Mouse (Mus musculus) spleen, adult 2 months (tissue): ENCODE measurements around the gene Sept5. TPM values are rescaled to one million over a fixed set of nuclear protein-coding genes. Genes with fewer than 3 reads are reported as not detected.

Source experiments
- DNase-seq, 2 experiments: peaks; one replicate each; pipeline versions ENCODE4 v3.0.0 to v3.0.0-alpha.2; 2012 to 2021; ENCODE audit warnings: low spot score in 2 of 2, low read depth in 1 of 2
- H3K27ac ChIP-seq: fragments of 200-500 bp; 2 replicates; pipeline ENCODE4 v1.5.1; 2012; ENCODE audit warnings: low read length, inconsistent platforms; ENCODE audit not compliant: insufficient read depth
- H3K27me3 ChIP-seq: fragments of 200-500 bp; 2 replicates; pipeline ENCODE4 v1.6.1; 2012; ENCODE audit warnings: mild to moderate bottlenecking, moderate library complexity, low read length, inconsistent platforms; ENCODE audit not compliant: control insufficient read depth, insufficient read depth
- H3K36me3 ChIP-seq: fragments of 200-500 bp; 2 replicates; pipeline ENCODE4 v1.6.1; 2012; ENCODE audit warnings: mild to moderate bottlenecking, low read length, inconsistent platforms; ENCODE audit not compliant: control insufficient read depth, insufficient read depth
- H3K4me1 ChIP-seq: fragments of 200-500 bp; 2 replicates; pipeline ENCODE4 v1.6.1; 2011; ENCODE audit warnings: inconsistent platforms; ENCODE audit not compliant: control insufficient read depth, insufficient read depth, insufficient read length
- H3K4me3 ChIP-seq: fragments of 200-500 bp; 2 replicates; pipeline ENCODE4 v1.5.1; 2011; ENCODE audit warnings: mild to moderate bottlenecking, inconsistent platforms; ENCODE audit not compliant: insufficient read depth, insufficient read length; ENCODE audit errors: extremely low read depth
- CTCF ChIP-seq: fragments of 200-500 bp; IDR thresholded peaks from 2 replicates; pipeline ENCODE4 v1.5.1; 2011; ENCODE audit warnings: mild to moderate bottlenecking, inconsistent platforms; ENCODE audit not compliant: insufficient read depth, insufficient read length, insufficient replicate concordance; ENCODE audit errors: extremely low read depth
- POLR2A ChIP-seq: fragments of 200-500 bp; IDR thresholded peaks from 2 replicates; pipeline ENCODE4 v1.6.1; 2011; ENCODE audit warnings: low read depth, low read length, inconsistent platforms
- WGBS: fragments of 180-500 bp; shearing (Covaris S2); methylation state at CpG from one replicate; pipeline ENCODE4 v1.1.7; 2018; 5-methylcytosine and 5-hydroxymethylcytosine counted together
- polyA plus RNA-seq: library from polyadenylated mRNA; depleted of rRNA; stranded (reverse); fragments of >200 nt; gene quantifications from 2 replicates; pipeline ENCODE4 v1.2.3, GENCODE M21; 2012

Sept5 gene
- polyA plus RNA-seq, 1 experiment: 1.9 TPM

- Histone ChIP-seq H3K36me3 (no peaks in the 10 kb centered on the region), H3K27ac (no peak overlapping the region), H3K27me3 (peaks cover 25% of the 10 kb centered on the region), H3K4me1 (peaks cover 4% of the 10 kb centered on the region; the same call in 1 of the 2 replicates), H3K4me3 (no peak overlapping the region)
- TF ChIP-seq CTCF (no peak), POLR2A (no peak)
- no peak for DNase-seq
- 4% methylated on average over 38 of the region's 38 CpGs for WGBS
Observed at GRCm38 (mm10) chr16:18621362-18622001, 8.3 kb downstream of the Sept5 start.

GRCm38 (mm10) chr16:18620601-18621361, 9.0 kb downstream of the Sept5 start:
- Histone ChIP-seq H3K4me1 (no peaks in the 10 kb centered on the region), H3K27ac (no peak overlapping the region), H3K36me3 (no peaks in the 10 kb centered on the region), H3K4me3 (no peak overlapping the region), H3K27me3 (peaks cover 19% of the 10 kb centered on the region)
- TF ChIP-seq POLR2A: no peak
- TF ChIP-seq CTCF: no peak
- WGBS: 2% methylated on average over 74 of the region's 74 CpGs
- no peak for DNase-seq

- no peak for DNase-seq
- 57% methylated on average over 6 of the region's 6 CpGs for WGBS
- Histone ChIP-seq H3K27me3 (peaks cover 16% of the 10 kb centered on the region), H3K4me3 (no peak overlapping the region), H3K27ac (no peak overlapping the region), H3K36me3 (no peaks in the 10 kb centered on the region), H3K4me1 (no peaks in the 10 kb centered on the region)
- TF ChIP-seq CTCF (no peak), POLR2A (no peak)
Observed at GRCm38 (mm10) chr16:18620201-18620600, 9.6 kb downstream of the Sept5 start.

GRCm38 (mm10) chr16:18619110-18619509, 10.6 kb downstream of the Sept5 start:
- H3K27ac ChIP-seq: no peak overlapping the region
- H3K36me3 ChIP-seq: no peaks in the 10 kb centered on the region
- TF ChIP-seq POLR2A (no peak), CTCF (no peak)
- no peak for DNase-seq
- no peaks in the 10 kb centered on the region for H3K4me1 ChIP-seq
- 75% methylated on average over 4 of the region's 4 CpGs for WGBS
- H3K27me3 ChIP-seq: peaks cover 16% of the 10 kb centered on the region
- H3K4me3 ChIP-seq: no peak overlapping the region

GRCm38 (mm10) chr16:18618297-18618696, 11.5 kb downstream of the Sept5 start:
- no peaks in the 10 kb centered on the region for H3K36me3 ChIP-seq
- no peak overlapping the region for H3K27ac ChIP-seq
- H3K27me3 ChIP-seq: peaks cover 16% of the 10 kb centered on the region
- WGBS: 71% methylated on average over 2 of the region's 2 CpGs
- no peak overlapping the region for H3K4me3 ChIP-seq
- no peak for TF ChIP-seq POLR2A
- no peaks in the 10 kb centered on the region for H3K4me1 ChIP-seq
- no peak for DNase-seq

GRCm38 (mm10) chr16:18617370-18618065, 12.2 kb downstream of the Sept5 start:
- H3K4me3 ChIP-seq: no peak overlapping the region
- 3% methylated on average over 27 of the region's 27 CpGs for WGBS
- TF ChIP-seq POLR2A (no peak), CTCF (peak; percentile 90)
- no peaks in the 10 kb centered on the region for H3K36me3 ChIP-seq
- DNase-seq: peak; percentile 34 to 76
- H3K4me1 ChIP-seq: no peaks in the 10 kb centered on the region
- H3K27ac ChIP-seq: no peak overlapping the region
- peaks cover 14% of the 10 kb centered on the region for H3K27me3 ChIP-seq
